Mouse (Mus musculus) heart, embryonic 14.5 days (tissue): ENCODE measurements at regions not wholly inside any gene's neighbourhood (a gene's known extent, or its start where the extent isn't known, plus 50 kb on each side); places are given as distances from the start of the nearest gene placed in this dataset.

Experiments
- ATAC-seq: fragments of 200-750 bp; cut with Nextera tagmentation; 2 replicates; pipeline ENCODE4 v1.8.0; 2017; ENCODE audit warnings: low read depth, moderate TSS enrichment; ENCODE audit not compliant: insufficient number of reproducible peaks, insufficient read depth, low FRiP score
- H3K27ac ChIP-seq, 2 experiments: fragments of 200-500 bp in 1 of 2; fragments of 300-500 bp in 1 of 2; sonication (generic) in 1 of 2; replicated peaks in 1 of 2; 2 replicates each; pipeline ENCODE4 v1.5.1; 2012 to 2014; ENCODE audit warnings: low read depth in 2 of 2, low read length in 2 of 2, control low read depth in 1 of 2, mild to moderate bottlenecking in 1 of 2, mixed read lengths in 1 of 2; ENCODE audit not compliant: control insufficient read depth in 1 of 2, insufficient read depth in 1 of 2
- H3K27me3 ChIP-seq: fragments of 300-500 bp; sonication (generic); 2 replicates; pipeline ENCODE4 v1.6.1; 2014; ENCODE audit warnings: mild to moderate bottlenecking, low read length, control low read depth; ENCODE audit not compliant: control insufficient read depth, insufficient read depth
- H3K36me3 ChIP-seq: fragments of 300-500 bp; sonication (generic); 2 replicates; pipeline ENCODE4 v1.6.1; 2014; ENCODE audit warnings: mild to moderate bottlenecking, control low read depth, low read length, mixed read lengths; ENCODE audit not compliant: control insufficient read depth, insufficient read depth
- H3K4me1 ChIP-seq, 2 experiments: fragments of 200-500 bp in 1 of 2; fragments of 300-500 bp in 1 of 2; sonication (generic) in 1 of 2; 2 replicates each; pipeline ENCODE4 v1.6.1; 2012 to 2014; ENCODE audit warnings: low read length in 2 of 2, control low read depth in 1 of 2, mixed read lengths in 1 of 2; ENCODE audit not compliant: control insufficient read depth in 2 of 2, insufficient read depth in 2 of 2
- H3K4me2 ChIP-seq: fragments of 300-500 bp; sonication (generic); 2 replicates; pipeline ENCODE4 v1.6.1; 2014; ENCODE audit warnings: mild to moderate bottlenecking, low read length
- H3K4me3 ChIP-seq, 2 experiments: fragments of 200-500 bp in 1 of 2; fragments of 300-500 bp in 1 of 2; sonication (generic) in 1 of 2; 2 replicates each; pipeline ENCODE4 v1.5.1; 2012 to 2014; ENCODE audit warnings: low read length in 2 of 2, mild to moderate bottlenecking in 2 of 2, control low read depth in 1 of 2, low read depth in 1 of 2, moderate library complexity in 1 of 2; ENCODE audit not compliant: control insufficient read depth in 1 of 2, insufficient read depth in 1 of 2
- H3K9ac ChIP-seq: fragments of 300-500 bp; sonication (generic); 2 replicates; pipeline ENCODE4 v1.6.1; 2014; ENCODE audit warnings: mild to moderate bottlenecking, low read length
- H3K9me3 ChIP-seq: fragments of 300-500 bp; sonication (generic); 2 replicates; pipeline ENCODE4 v1.6.1; 2016; ENCODE audit warnings: low read length, control low read depth; ENCODE audit not compliant: control insufficient read depth
- WGBS: fragments of 180-500 bp; shearing (Covaris S2); extraction: QIAGEN DNeasy Blood & Tissue Kit; methylation state at CpG from one replicate; pipeline ENCODE4 v1.1.7; 2014; 5-methylcytosine and 5-hydroxymethylcytosine counted together

- Histone ChIP-seq H3K27ac (no peak overlapping the region), H3K36me3 (no peaks in the 10 kb centered on the region)
- ATAC-seq = no peak
These were observed 588.1 kb downstream of the Hs3st4 start for GRCm38 (mm10) chr7:124570804-124571203.

GRCm38 (mm10) chr7:124573666-124574065, 591.0 kb downstream of the Hs3st4 start:
- no peak overlapping the region for H3K27ac ChIP-seq
- ATAC-seq = no peak
- H3K27me3 ChIP-seq = no peaks in the 10 kb centered on the region
- H3K4me1 ChIP-seq = no peaks in the 10 kb centered on the region
- H3K9me3 ChIP-seq = no peaks in the 10 kb centered on the region
- no peak overlapping the region for H3K9ac ChIP-seq
- H3K4me2 ChIP-seq = no peak overlapping the region
- no peaks in the 10 kb centered on the region for H3K36me3 ChIP-seq
- 64% methylated on average over 5 of the region's 5 CpGs for WGBS
- H3K4me3 ChIP-seq = no peak overlapping the region

More at GRCm38 (mm10) chr7:124570804-124571203, 588.1 kb downstream of the Hs3st4 start:
- Histone ChIP-seq H3K4me1 (no peaks in the 10 kb centered on the region), H3K4me3 (no peak overlapping the region), H3K27me3 (no peaks in the 10 kb centered on the region), H3K4me2 (no peak overlapping the region), H3K9me3 (no peaks in the 10 kb centered on the region), H3K9ac (no peak overlapping the region)

GRCm38 (mm10) chr7:124581342-124581741, 598.7 kb downstream of the Hs3st4 start:
- Histone ChIP-seq H3K27me3 (no peaks in the 10 kb centered on the region), H3K4me1 (no peaks in the 10 kb centered on the region), H3K27ac (no peak overlapping the region), H3K4me2 (no peak overlapping the region), H3K4me3 (no peak overlapping the region), H3K9ac (no peak overlapping the region), H3K9me3 (no peaks in the 10 kb centered on the region), H3K36me3 (no peaks in the 10 kb centered on the region)
- WGBS = 40% methylated on average over 2 of the region's 2 CpGs
- no peak for ATAC-seq

- Histone ChIP-seq H3K4me1 (no peaks in the 10 kb centered on the region), H3K4me3 (no peak overlapping the region), H3K4me2 (no peak overlapping the region), H3K27ac (no peak overlapping the region), H3K9me3 (no peaks in the 10 kb centered on the region), H3K27me3 (no peaks in the 10 kb centered on the region), H3K9ac (no peak overlapping the region), H3K36me3 (no peaks in the 10 kb centered on the region)
- 69% methylated on average over 1 of the region's 1 CpGs for WGBS
- no peak for ATAC-seq
These were observed 602.6 kb downstream of the Hs3st4 start for GRCm38 (mm10) chr7:124585296-124585695.

- no peaks in the 10 kb centered on the region for H3K9me3 ChIP-seq
- H3K27me3 ChIP-seq = no peaks in the 10 kb centered on the region
- no peak overlapping the region for H3K4me2 ChIP-seq
- no peak overlapping the region for H3K27ac ChIP-seq
- ATAC-seq = no peak
- no peaks in the 10 kb centered on the region for H3K4me1 ChIP-seq
- H3K9ac ChIP-seq = no peak overlapping the region
- no peak overlapping the region for H3K4me3 ChIP-seq
- no peaks in the 10 kb centered on the region for H3K36me3 ChIP-seq
These were observed 608.7 kb downstream of the Hs3st4 start for GRCm38 (mm10) chr7:124591369-124591768.

GRCm38 (mm10) chr7:124593462-124593861, 610.8 kb downstream of the Hs3st4 start:
- H3K9ac ChIP-seq = no peak overlapping the region
- no peaks in the 10 kb centered on the region for H3K9me3 ChIP-seq
- H3K4me3 ChIP-seq = no peak overlapping the region
- no peak overlapping the region for H3K27ac ChIP-seq
- no peak overlapping the region for H3K4me2 ChIP-seq
- no peaks in the 10 kb centered on the region for H3K27me3 ChIP-seq
- H3K4me1 ChIP-seq = no peaks in the 10 kb centered on the region
- no peak; the same call in 1 of the 2 replicates for ATAC-seq
- H3K36me3 ChIP-seq = no peaks in the 10 kb centered on the region

- no peak overlapping the region for H3K4me3 ChIP-seq
- ATAC-seq = no peak; the same call in 1 of the 2 replicates
These were observed 618.1 kb downstream of the Hs3st4 start for GRCm38 (mm10) chr7:124600767-124601166.

GRCm38 (mm10) chr7:124604581-124604980, 621.9 kb downstream of the Hs3st4 start:
- H3K27ac ChIP-seq = no peak overlapping the region
- 81% methylated on average over 2 of the region's 2 CpGs for WGBS

More at GRCm38 (mm10) chr7:124600767-124601166, 618.1 kb downstream of the Hs3st4 start:
- no peaks in the 10 kb centered on the region for H3K9me3 ChIP-seq
- H3K27me3 ChIP-seq = no peaks in the 10 kb centered on the region
- 83% methylated on average over 6 of the region's 6 CpGs for WGBS
- no peak overlapping the region for H3K27ac ChIP-seq
- no peaks in the 10 kb centered on the region for H3K4me1 ChIP-seq
- no peak overlapping the region for H3K4me2 ChIP-seq
- no peaks in the 10 kb centered on the region for H3K36me3 ChIP-seq
- H3K9ac ChIP-seq = no peak overlapping the region

More at GRCm38 (mm10) chr7:124604581-124604980, 621.9 kb downstream of the Hs3st4 start:
- Histone ChIP-seq H3K9ac (no peak overlapping the region), H3K4me1 (no peaks in the 10 kb centered on the region), H3K36me3 (no peaks in the 10 kb centered on the region), H3K9me3 (no peaks in the 10 kb centered on the region), H3K27me3 (no peaks in the 10 kb centered on the region), H3K4me3 (no peak overlapping the region), H3K4me2 (no peak overlapping the region)
- ATAC-seq = no peak
